Mouse (Mus musculus) spleen, adult 2 months (tissue): ENCODE measurements around the gene Ankrd31.

Experiments used
- CTCF ChIP-seq: fragments of 200-500 bp; IDR thresholded peaks from 2 replicates; pipeline ENCODE4 v1.5.1; 2011; ENCODE audit warnings: mild to moderate bottlenecking, inconsistent platforms; ENCODE audit not compliant: insufficient read depth, insufficient read length, insufficient replicate concordance; ENCODE audit errors: extremely low read depth
- POLR2A ChIP-seq: fragments of 200-500 bp; IDR thresholded peaks from 2 replicates; pipeline ENCODE4 v1.6.1; 2011; ENCODE audit warnings: low read depth, low read length, inconsistent platforms

DNA sequence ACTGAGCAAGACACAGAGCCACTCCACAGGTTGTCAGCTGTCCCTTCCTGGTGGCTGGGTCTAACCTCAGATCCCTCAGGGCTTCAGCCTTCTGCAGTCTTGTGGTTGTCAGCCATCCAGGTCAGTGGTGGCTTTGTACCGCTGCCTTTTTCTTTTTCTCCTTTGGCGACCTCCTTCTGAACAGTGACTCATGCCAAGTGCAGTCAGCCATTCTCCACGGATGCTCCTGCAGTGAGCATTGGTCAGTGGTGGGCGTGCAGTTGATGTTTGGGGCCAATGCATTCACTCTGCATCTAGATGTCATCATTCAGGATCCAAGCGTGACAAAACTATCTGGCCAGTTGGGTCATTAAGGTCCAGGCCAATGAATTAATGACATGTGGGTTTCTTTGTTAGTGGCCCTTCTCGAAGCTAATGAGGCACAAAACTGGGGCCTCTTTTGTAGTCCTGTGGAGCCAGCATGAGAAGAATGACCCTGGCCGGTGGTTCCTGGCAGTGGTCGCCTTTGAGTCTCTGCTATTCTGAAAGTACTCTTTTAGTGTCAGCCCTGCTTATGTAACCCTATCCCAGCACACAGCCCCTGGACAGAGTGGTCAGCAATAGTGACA, 180.5 kb downstream of the Ankrd31 start:
- TF ChIP-seq CTCF (no peak), POLR2A (no peak)
